Mouse (Mus musculus) forelimb bud, embryonic 11.5 days (tissue): Measurements from ENCODE around the gene Laptm5.

Experiments
- DNase-seq: peaks from one replicate; pipeline ENCODE4 v3.0.0-alpha.2; 2012; ENCODE audit warnings: low read depth, low spot score

Gene Laptm5

DNA sequence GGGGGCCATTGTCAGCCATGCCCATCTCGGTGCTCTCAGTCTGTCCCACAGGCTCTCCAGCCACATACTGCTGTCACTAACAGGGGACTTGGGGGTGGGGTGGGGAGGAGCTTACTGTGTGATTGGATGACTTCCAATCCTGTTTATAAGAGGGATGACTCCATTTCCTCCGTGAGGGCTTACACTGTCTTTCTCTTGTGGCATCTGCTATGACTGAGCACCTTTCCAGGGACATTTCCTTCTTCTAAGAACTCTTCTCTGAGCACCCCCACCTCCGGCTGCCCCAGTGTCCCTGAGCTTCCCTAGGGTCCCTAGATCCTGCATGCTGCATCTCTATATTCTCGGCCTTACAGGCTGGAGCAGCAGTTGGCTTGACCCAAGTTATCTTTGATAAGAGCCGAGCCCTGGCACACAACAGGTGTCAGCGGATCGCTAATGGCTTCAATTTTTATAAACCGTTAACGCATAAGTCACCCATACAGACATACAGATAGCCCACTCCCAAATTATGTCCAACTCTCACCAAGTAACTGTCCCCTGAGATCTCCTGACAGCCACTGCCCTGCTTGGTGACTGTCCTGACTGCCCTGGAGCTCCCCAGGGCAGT, 6.9 kb downstream of the Laptm5 start:
- no peak for DNase-seq

DNA sequence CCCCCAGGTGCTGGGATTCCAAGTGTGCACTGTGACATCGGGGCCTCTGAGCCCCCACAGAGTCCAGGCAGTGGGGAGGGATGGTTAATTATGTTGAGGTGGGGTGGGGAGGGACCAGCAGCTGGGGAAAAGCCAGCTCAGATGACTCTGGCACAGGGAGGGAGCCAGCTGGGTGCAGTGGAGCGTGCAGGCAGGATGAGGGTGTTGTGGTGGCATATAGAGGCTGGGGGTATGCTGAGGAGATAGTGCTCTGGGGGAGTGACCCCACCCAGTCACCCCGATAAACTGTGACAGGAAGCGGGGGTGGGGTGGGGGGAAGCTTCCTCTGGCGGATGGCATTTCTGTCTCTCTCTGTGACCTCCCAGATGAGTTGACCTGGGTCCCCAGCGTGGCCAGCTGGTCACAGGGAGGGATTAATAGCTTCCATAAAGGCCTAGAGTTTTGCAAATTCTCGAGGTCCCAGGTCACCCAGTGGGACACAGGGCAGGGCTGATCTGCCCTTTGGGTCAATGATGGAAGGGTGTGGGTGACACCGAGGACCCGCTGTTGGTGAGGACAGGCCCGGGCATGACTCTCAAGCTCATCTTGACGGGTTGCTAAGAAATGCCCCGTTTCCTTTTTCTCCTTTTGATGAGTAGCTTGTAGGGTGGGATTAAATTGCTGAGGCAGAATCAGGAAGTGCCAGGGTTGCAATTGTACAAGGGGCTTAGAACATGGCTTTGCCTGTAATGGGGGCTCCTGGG, 8.2 kb downstream of the Laptm5 start:
- no peak for DNase-seq

DNA sequence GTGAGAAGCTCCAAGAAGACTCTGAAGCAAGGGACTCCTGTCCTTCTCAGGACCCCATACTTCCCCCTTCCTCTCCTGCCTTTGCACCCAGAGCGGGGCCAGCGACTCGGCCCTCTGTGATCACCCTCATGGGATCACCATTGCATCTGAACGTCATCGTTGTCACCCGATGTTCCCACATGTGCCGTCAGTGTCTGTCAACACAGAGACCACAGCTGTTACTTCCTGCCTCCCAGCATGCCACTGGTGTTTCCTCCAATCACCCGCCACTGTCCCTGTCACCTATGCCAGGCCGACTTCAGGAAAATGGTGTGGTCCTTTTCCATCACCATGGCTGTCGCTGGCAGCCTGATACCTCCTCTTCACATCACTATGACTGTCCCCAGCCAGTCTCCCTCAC, 9.1 kb downstream of the Laptm5 start:
- no peak for DNase-seq

DNA sequence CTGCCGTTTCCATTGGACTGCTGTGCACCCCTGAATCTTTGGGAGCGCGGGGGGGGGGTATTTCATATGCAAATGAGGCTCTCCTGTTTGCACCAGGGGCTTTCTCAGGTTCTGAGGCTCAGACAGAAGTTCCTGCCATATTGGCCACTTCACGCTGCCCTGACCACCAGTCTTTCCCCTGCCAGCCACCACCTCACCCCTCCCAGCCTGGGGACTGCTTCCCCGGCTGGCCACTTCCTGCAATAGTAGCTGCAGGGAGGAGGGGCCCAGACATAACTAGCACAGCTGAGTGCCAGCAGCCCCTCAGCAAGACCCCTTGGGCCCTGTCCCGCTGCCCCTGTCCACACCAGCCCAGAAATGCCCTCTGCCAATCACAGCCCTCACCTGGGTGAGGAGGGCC, 13.3 kb downstream of the Laptm5 start:
- DNase-seq = no peak

GRCm38 (mm10) chr4:130927821-130928220, 14.9 kb downstream of the Laptm5 start:
- no peak for DNase-seq

DNA sequence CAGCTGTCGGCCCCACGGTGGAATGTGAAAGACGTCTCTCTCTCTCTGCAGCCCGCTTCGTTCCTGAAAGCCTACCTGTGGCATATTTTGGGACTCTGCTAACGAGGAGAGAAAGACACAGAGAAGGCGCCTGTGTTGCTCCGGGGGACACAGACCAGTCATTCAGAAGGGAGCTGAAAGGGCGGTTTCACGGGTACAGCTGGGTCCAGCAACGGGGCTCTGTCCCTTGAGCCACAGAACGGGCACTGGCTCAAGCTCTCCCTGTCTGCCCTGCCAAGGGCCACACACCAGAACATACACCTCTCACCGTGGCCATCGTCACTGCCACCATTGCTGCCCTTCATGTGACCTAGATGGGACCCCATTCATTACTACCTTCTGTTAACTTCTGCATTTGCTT, 29.7 kb downstream of the Laptm5 start:
- DNase-seq = no peak

DNA sequence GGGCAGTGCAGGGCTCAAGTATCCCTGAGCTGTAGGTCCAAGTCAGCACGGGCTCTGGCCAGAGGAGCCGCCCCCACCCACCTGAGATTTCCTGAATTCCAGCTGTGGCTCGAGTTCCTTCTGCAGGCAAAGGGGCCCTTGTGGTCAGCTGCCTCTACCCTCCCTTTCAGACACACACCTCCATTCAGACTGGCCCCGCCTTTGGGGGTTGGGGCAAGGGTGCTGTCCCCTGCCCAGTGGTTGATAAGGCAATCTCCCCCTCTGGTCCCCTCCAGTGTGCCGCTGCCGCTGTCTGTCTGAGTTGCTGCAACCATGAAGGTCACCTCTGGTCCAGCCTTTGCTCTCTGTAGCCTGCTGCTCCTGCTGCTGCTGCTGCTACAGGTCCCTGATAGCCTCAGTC, 31.2 kb downstream of the Laptm5 start, which contains the start of gene Matn1:
Gene Matn1 (plus strand): TSS at position 274 of the 400 bp plus-strand sequence.
- DNase-seq = no peak

DNA sequence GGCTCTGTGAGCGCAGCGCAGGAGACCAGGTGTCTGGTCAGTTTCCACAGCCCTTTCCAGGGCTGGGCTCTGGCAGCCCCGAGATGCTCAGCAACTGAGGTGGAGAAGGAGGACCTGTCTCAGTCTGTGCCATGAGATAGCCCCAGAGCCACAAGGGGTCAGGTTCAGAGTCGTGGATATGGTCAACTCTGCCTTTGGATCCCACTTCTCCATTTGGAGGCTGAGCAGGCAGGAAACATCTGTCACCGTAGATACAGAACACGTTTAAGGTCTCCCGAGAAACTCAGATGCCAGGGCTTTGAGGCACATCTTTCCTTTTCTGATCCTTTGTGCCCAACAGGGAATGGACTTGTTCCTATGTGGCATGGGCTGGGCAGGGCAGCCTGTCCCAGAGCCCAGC, 31.9 kb downstream of the Laptm5 start:
- no peak for DNase-seq

- DNase-seq = peak; percentile 64
These were observed 34.2 kb downstream of the Laptm5 start for GRCm38 (mm10) chr4:130947094-130947647.

DNA sequence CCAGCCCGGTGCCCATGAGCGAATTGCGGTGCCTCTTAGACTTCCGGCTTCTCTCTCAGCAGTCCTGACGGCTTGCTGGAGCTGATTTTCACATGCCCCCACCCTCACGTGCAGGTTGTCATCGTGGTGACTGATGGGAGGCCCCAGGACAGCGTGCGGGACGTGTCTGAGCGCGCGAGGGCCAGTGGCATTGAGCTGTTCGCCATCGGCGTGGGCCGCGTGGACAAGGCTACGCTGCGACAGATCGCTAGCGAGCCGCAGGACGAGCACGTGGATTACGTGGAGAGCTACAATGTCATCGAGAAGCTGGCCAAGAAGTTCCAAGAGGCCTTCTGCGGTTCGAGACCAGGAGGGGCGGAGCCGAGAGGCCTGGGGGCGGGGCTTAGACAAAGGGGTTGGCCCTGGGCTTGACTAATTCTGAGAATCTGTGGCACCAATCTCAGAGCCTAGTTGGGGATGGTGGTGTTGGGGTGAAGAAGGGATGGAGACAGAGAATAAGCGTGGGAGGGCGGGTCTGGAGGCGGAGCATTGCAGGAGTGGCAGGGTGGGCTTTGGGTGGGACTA, 37.0 kb downstream of the Laptm5 start:
- no peak for DNase-seq

DNA sequence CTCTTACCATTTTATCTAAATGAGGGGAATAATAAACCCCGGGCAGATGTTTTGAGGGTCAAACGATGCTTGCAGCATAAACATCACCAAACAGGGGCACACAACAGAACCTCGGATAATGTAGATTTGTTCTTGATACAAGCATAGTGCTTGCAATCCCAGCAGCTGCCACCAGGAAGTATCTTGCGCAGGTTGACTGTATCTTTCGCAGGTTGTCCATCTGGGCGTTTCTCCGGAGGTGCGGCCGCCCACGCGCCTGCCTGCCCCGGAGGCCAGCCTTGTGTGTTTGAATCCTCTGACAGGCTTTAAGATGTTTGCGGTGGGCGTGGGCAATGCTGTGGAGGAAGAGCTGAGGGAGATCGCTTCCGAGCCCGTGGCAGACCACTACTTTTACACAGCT, 39.6 kb downstream of the Laptm5 start:
- DNase-seq = peak; percentile 43

DNA sequence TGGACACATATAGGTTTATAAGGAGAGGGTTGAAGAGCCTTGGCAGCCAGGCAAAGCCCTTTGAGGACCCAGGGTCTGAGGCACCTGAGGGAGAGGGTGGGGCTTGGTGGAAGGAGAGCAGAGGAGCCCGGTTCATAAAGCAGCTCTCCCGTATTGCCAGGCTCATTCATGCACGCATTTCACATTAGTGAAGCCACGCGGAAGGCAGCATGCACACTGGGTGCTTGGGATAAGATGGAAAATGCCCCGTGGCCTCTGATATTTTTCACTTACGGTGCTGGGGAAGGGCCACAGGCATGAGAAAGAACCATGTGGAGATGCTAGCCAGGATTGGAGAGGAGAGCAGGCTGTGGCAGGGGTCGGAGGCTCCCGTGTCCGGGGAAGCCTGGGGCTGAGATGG, 44.2 kb downstream of the Laptm5 start:
- no peak for DNase-seq

DNA sequence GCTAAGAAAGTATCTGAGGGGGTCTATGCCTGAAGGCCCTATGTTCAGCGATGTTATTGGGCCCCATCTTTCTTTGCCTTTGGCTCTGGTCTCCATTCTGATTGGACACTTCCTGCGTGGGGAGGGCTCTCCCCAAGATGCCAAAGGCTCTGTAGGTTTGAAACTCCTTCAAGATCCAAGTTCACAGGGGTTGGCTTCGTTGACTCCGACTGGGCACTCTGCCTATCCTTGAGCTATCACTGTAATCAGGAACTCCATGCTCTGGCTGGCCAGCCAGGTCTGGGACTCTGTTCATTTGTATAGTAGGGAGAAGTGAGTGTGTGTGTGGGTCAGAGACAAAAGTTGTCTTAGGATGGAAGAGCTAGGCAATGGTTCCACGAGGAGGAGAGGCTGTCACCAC, 45.9 kb downstream of the Laptm5 start:
- DNase-seq = no peak

GRCm38 (mm10) chr4:130959678-130960077, 46.8 kb downstream of the Laptm5 start:
- no peak for DNase-seq

- DNase-seq = peak; percentile 80
These were observed 47.3 kb downstream of the Laptm5 start for GRCm38 (mm10) chr4:130960118-130960734.

DNA sequence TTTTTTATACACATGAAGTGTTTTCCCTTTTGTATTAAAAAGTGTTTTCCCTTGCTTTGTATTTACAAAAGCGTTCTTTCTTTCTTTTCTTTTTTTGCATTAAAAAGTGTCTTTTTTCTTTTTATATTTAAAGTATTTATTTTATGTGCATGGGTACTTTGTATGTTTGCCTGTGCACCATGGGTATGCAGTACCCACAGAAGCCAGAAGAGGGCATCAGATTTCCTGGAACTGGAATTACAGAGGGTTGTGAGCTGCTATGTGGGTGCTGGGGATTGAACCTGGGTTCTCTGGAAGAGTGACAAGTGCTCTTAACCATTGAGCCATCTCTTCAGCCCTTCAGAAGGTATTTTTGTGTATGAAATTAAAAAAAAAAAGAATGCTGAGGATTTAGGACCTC, 58.4 kb downstream of the Laptm5 start:
- no peak for DNase-seq

DNA sequence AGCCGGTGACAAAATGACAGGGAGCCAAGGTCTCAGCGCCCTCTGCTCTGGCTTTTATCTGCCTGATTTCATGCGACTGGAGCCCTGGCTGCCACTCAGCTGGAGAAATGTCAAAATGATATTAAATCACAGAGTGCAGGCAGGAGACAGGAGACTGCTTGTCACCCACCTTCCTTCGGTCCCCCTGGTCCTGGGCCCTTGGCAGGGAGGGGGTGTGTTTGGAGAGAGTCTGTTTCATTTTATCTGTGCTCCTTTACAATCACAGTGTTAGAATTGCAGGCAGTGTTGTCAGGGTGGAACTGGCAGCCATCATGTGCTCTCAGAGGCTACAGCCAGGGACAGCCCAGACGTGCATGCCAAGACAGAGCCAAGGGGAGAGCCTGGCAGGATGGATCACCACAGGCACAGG, 59.5 kb downstream of the Laptm5 start:
- no peak for DNase-seq

- no peak for DNase-seq
These were observed 60.7 kb downstream of the Laptm5 start for GRCm38 (mm10) chr4:130973332-130974263.

DNA sequence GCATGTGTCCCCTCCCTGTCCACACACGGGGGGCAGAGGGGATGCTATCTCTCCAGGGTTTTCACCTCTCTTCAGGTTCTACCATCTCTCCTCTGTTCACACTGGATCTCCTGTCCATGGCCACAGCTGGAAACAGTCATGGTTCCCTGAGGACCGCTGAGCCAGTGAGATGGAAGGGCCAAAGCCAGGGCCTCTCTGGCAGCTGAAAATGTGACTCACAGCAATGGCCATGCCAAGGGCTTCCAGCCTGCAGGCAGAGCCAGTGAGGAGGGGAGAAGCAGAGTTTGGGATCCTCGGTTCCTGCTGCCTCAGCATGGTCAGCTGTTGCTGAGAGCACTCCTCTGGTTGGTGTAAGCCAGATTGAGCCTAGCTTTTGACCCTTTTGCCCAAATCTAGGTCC, 66.1 kb downstream of the Laptm5 start:
- DNase-seq = no peak

GRCm38 (mm10) chr4:130984416-130985182, 71.7 kb downstream of the Laptm5 start:
- DNase-seq = no peak
